Mouse (Mus musculus) hindlimb bud, embryonic 11.5 days (tissue): Measurements from ENCODE around the gene Kcmf1.
"Not testable (repeated sequence)": the region's sequence is repeated elsewhere in the genome, so short reads cannot be mapped to it uniquely, and the experiment has no call there.

Experiments used
- DNase-seq: peaks from one replicate; pipeline ENCODE4 v3.0.0-alpha.2; 2012; ENCODE audit warnings: low read depth, low spot score; ENCODE audit errors: extremely low spot score

Gene Kcmf1

GRCm38 (mm10) chr6:72899201-72899780 is 488 bp downstream of the Kcmf1 start:
- DNase-seq: no peak

DNA sequence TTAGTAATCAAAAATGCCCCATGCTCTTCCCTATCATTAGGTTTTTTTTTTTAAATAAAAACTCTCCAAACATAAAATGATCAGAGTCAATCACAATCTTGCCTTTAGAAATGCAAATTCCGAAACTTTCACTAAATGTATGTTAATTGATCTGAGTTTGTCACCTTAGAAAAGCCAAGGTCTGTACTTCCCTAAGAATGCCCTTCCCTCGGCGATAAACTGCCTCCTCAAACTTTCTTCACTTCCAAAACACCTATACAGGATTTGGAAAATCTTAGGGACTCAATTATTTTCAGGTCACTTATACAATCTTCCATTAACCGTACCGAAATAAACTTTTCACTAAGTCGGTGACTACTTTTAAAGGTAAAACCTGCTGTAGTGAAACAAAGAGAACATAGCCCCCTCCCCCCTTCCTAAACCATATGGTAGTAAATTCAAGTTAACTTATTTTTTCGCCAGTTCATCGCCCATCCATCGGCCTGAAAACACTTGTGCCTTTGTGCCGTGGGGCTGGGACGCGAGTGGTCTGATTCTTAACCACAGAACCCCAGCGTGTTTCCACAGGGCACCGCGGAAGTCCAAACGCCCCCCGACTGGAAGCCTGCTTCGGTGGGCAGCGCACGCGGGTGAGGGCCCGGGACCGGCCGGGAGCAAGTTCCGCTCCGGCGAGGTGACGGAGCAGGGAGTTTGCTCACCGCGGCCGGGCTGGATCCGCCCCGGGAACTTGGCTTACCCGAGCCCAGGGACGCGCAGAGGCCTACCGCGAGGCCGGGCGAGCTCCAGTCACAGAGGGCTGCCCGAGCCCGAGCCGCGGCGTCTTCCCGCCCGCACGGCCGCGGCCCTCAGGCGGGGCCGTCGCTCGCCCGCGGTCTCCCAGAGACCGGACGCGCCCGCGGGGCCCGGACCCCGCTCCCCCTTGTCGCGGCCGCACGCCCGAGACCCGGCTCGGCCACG is 1.3 kb downstream of the Kcmf1 start:
- peak; percentile 28 for DNase-seq

DNA sequence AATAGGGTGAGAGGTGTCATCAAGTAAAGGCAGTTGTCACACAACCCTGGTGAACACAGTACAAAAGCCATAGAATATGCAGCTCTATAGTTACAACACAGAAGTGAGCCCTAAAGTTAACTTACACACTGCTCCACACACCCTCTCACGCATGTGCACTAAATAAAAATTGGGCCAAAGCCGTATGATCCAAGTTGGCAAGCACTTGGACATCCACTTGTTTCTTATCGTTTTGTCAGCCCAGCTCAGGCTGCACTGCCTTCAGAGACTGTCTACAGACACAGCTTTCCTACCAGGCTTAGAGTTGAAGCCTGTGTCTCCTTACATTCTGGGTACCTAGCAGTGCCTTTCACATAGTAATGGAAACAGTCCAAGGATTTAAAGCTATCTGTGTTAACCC is 4.8 kb downstream of the Kcmf1 start:
- no peak for DNase-seq

DNA sequence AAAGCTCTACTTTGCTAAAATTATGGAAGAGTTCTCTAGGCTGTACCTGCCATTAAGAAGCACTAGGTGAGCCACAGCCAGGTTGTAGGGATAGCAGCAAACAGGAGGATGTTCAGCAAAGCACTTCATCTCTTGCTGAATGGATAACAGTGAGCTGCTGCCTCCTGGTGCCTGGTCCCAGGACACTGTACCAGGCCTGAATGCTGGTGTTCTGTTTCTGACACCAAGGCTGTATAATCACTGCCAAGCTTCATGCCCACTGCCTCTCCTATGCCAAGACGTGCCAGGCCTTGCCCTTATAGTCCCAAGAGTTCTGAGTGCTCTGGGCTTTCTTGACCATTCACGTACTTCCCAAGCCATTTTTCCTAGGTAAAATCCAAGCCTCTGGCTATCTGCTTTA is 8.5 kb downstream of the Kcmf1 start:
- DNase-seq: no peak

DNA sequence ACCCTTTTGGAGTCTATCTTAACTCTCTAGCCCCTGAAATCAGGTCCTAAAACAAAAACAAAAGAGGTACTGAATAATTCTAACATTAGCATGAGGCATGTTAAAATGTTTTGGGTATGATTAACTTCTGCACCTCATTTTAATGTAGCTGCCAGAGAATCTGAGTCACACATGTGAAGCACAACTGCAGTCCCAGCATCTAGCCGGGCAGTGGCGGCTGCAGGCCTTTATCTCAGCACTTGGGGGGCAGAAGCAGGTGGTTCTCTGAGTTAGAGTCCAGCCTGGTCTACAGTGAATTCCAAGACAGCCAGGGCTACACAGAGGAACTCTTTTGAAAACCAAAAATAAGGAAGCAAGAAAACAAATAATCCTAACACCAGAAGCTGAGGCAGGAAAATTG is 11.1 kb downstream of the Kcmf1 start:
- DNase-seq: no peak

DNA sequence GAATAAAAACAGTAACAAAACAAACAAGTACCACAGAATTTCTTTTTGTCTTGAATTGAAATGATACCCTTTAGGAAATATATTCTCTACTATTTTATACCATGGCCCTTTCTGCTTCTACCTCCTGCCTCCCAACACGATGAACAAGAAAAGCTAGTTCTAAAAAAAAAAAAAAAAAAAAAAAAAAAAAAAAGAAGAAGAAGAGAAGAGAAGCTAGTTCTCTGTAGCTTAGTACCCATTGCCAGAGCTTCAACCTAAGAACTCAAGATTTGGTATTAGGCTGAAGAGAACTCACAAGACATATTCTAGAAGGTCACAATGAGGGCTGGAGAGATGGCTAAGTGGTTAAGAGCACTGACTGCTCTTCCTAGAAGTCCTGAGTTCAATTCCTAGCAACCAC is 14.5 kb downstream of the Kcmf1 start:
- DNase-seq: no peak

DNA sequence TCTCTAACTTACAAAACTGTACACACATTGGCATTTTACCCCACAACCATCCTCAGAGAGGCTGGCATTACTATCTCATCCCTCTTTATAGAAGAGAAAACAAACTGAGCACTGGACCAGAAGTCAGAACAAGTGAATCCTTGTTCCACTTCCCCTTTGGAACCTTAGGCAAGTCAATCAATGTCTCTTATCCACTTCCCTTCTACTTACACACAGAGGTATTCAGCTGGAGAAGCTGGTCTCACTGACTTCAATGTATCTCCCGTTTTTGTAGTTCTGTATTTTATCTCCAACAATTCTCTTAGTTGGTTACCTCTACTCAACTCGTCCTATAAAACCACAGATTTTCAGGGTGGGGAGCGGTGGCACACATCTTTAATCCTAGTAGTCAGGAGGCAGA is 15.0 kb downstream of the Kcmf1 start:
- DNase-seq: no peak

DNA sequence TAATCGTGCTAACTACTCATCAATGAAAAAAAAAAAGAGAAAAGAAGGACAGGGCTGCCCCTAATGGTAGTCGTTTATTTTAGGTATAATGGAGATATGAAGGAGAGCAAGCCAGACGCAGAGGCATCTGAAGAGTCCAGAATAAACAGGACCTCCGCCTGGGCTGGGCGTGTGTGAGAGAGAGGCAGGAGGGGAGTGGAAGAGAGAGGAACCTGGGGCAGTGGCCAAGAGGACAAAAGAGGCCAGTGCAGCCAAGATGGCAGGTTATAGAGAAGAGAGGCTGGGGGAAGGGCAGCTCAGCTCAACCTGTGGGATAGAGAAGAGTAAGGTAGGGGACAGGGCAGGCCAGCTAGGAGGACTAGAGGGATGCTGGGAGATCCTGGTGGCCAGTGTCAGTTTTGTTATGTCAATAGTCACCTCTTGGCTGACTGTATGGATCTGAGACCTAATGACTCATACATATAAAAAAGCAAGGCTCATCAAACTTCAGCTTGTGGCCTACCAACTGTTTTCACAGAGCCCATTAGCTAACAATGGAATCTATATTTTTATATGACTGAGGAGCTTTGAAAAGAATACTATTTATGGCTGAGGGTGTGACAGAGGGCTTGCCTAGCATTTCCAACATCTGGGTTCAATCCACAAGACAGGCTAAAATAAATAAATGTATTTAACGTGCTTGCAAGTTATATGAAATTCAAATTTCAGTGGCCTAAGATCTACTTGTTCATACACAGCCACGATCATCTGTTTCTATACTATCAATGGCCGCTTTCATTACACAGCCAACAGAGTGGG is 16.9 kb downstream of the Kcmf1 start:
- DNase-seq: no peak

GRCm38 (mm10) chr6:72882222-72882621 is 17.6 kb downstream of the Kcmf1 start:
- DNase-seq: no peak

DNA sequence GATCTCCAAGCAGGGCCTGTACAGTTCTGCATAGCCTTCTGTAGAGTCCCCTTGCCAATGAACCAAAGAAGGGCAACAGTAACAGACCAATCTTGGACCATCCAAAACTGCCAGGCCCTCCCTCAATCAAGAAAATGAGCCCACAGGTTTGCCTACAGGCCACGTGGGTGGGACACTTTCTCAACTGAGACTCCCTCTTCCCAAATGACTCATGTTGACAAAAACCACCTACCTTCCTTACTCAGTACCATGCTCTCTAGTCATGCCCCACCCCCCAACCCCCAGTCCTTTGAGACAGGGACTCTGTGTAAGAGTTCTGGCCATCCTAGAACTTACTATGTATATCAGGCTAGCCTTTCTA is 18.2 kb downstream of the Kcmf1 start:
- DNase-seq: no peak

DNA sequence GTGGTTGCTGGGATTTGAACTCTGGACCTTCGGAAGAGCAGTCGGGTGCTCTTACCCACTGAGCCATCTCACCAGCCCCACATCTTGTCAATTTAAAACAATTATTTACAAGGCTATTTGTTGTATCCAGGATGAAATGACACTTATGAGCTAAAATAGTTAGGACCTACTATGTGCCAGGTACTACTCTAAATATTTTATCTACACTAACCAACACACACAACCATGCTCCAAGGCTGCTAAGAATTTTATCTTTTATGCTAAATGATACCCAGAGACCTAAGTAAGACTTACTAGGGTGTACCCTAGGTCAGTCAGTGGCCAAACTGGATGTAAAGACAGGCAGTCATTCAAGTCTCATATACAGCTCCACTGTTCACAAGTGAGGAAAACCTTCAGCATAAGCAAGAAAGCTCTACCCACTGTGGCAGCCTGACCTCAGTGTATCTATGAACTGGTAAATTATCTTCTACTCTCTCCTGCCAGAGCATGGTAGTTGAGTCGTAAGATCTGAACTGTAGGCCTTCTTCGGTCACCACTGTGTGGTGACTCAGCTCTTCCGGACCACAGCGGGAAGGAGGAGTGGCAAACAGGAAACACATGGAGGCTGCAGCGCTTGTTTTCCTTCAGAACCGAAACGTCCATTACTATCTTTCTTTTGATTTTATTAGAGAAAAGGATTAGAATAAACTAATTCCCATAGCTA is 18.7 kb downstream of the Kcmf1 start:
- no peak for DNase-seq

DNA sequence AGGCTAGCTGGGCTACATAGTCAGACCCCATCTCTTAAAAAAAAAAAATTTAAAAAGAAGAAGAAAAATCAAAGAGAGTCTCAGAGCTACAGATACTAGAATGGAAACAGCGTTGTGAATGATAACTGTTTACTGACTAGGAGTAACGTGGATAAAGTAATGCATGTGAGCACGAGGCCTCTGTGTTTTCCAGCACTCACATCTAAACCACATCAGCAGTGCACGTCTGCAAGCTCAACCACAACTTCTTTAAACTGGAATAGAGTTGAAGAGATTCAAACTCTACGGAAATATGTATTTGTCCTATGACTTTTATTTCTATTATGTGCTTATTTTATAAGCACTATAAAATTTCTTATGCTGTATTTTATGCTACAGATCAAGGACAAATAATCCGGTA is 23.1 kb downstream of the Kcmf1 start:
- no peak for DNase-seq

- DNase-seq: no peak
These were observed 26.4 kb downstream of the Kcmf1 start for GRCm38 (mm10) chr6:72873338-72873737.

DNA sequence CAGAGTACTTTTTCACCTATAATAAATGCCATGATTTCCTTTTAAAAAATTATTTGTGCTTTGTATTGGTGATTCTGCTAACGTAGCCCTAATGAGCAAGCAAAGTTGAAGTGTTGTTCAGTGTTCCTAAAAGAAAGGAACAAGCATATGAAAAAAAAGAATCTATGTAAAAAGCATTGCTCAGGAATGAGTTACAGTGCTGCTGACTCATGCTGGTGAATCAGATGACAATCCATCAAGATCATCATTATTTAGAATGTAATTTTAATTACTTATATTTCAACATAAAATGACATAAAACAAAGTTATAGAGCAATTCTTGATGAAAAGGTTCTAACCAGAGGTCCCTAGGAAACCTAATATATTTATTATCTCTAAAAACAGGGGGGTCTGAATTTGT is 27.5 kb downstream of the Kcmf1 start:
- no peak for DNase-seq

- DNase-seq: no peak
These were observed 30.2 kb downstream of the Kcmf1 start for GRCm38 (mm10) chr6:72869601-72870000.

- DNase-seq: no peak
These were observed 31.1 kb downstream of the Kcmf1 start for GRCm38 (mm10) chr6:72868688-72869087.

DNA sequence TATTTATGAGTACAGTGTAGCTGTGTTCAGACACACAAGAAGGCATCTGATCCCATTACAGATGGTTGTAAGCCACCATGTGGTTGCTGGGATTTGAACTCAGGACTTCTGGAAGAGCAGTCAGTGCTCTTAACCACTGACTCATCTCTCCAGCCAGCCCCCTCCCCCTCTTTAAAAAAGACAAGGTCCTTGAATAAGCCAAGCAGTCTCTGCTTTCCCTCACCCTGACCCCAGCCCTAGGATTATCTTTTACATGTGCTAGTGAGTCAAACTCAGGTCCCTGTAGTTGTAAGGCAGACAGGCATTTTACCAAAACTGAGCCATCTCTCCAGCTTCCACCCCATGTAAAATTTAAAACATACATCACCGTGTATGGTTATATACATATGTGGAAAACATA is 32.0 kb downstream of the Kcmf1 start:
- no peak for DNase-seq

DNA sequence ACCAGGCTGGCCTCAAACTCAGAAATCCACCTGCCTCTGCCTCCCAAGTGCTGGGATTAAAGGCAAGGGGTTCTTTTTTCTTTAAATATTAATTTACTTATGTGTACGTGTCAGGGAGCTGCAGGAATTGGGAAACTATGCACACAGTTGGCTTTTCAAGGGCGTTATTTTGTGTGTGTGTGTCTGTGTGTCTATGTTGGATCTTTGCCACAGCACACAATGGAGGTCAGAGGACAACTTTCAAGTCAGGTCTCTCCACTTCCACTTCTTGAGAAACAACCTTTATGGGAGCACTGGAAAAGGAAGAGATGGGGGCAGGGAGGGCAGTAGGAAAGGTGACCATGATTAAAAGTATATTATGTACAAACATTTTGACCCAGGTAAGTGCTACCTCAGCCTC is 33.5 kb downstream of the Kcmf1 start:
- no peak for DNase-seq

DNA sequence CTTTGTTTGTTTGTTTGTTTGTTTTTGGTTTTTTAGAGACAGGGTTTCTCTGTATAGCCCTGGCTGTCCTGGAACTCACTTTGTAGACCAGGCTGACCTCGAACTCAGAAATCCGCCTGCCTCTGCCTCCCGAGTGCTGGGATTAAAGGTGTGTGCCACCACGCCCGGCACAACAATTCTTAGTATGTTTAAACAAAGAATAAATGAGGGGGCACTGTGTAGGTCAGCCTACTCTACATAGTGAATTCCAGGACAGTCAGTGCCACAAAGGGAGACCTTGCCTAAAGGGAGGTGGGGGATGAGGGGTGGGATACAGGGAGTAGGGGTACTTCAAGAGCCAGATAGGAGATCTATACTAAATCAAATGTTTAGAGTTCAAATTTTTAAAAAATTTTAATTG is 37.1 kb downstream of the Kcmf1 start:
- DNase-seq: not testable (repeated sequence)

DNA sequence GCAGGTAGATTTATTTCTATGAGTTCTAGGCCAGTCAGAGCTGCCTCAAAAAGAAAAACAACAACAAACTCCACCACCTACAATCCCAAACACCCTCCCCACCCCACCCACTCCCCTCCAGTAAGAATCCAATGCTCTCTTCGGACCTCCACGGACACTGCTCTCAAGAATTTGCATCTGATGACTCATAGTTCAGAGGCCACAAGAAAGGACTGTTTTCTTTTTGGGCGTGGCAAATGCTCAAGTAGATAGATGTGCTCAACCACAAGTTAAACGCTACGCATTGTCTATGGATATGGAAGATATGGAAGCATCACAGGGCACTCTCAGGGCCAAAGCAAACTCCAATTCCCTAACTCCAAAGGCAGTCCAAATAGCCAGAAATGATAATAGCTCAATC is 45.5 kb downstream of the Kcmf1 start:
- DNase-seq: no peak

- no peak for DNase-seq
These were observed 47.6 kb downstream of the Kcmf1 start for GRCm38 (mm10) chr6:72852180-72852579.
